Mouse (Mus musculus) Muller cell, postnatal 12 days (primary cell): ENCODE results near the gene Ncstn.

Source experiments
- DNase-seq: peaks from one replicate; pipeline ENCODE4 v3.0.0-alpha.2; 2015; ENCODE audit errors: inconsistent ontology term

The Ncstn gene

DNA sequence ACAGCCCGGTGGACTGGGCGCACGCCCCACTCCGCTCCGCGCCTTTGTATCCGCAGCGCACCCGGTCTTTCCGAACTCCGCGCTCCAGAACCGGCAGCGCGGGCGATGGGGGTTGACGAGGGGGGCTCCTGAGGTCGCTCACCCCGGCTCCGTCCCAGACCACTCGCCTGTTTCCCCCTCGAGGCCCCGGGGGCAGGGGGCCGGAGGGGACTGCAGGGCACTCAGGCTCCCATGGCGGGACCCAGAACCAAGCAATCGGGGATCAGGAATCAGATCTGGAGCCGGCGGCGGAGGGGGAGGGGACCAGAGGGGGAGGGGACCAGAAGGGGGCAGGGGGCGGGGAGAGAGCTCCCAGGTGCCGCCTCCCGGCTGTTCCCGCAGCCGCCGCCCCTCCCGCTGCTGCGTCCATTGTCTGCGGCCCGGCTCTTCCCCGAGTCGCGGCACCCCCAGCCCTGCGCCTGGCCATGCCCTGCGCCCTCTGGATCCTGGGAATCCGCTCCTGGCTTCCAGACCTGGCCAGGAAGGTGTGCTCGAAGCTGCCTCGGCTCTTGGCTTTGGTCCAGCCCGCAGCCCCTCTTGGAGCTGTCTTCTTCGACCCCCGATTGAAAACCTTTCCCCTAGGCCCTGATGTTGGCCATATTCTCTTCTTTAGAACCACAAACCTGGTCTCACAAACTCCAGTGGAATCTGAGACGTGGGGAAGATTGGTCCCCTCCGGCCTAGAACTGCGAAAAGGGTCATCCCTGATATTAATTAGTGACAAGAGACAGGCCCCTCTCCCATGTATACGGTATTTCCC is 55.4 kb downstream of the Ncstn start:
- DNase-seq = peak; percentile 95

DNA sequence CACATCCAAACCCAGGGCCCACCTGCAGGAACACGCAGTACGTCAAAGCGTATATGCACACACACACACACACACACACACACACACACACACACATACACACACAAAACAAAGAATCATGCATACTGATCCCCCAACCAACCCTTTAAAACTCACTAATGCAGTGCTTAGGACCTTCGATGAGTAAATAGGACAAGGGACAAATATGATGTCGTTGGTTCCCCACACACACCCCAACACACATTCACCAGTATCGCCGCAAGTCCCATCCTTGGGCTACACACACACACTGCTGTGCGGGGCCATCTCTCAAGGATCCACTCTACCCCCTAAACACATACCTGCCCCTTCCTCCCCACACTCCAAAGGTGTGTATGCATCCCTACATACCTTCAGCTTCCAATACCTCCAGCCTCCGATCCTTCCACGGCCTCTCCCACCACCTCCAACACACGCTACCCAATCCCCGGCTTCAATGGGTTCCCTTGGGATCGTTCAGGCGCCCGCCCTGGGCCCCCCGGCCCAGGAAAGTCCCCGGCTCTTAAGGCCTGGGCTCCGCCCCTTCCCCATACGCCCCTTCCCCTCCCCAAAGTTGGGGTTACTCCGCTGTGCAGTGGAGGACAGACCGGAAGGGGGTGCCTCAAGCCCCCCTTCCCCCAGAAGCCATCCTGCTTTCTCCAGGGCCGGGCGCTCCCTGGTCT is 56.2 kb downstream of the Ncstn start:
- peak; percentile 65 for DNase-seq

DNA sequence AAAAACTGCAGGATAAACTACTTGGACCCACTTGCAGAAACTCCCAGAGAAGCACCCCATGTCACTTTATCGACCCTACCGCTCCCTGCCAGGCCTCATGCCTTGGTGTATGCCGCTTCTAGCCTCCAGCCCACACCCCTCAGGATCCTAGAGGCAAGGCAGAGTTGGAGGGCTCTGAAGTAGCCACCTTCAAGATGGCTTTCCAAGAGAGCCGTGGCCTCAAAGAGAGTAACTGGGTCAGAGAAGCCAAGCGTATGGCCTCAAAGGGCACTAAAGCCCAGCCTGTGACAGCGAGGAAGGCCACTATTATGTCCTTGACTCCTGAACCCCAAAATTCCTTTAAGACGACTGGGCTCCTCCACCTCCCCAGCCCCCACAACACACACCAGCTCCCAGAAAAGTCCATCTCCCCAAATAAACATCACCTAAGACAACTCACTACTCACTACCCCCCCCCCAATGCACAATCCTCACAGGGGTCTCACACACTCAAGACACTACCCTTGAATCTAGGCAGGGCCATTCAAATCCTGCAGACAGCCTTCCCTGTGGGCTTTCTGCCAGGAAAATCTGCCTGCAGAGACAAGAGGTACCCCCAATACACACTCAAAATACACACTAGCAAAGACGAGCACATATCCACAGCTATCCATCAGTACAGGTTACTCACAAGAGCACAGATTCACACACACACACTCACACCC is 57.2 kb downstream of the Ncstn start:
- DNase-seq = no peak

DNA sequence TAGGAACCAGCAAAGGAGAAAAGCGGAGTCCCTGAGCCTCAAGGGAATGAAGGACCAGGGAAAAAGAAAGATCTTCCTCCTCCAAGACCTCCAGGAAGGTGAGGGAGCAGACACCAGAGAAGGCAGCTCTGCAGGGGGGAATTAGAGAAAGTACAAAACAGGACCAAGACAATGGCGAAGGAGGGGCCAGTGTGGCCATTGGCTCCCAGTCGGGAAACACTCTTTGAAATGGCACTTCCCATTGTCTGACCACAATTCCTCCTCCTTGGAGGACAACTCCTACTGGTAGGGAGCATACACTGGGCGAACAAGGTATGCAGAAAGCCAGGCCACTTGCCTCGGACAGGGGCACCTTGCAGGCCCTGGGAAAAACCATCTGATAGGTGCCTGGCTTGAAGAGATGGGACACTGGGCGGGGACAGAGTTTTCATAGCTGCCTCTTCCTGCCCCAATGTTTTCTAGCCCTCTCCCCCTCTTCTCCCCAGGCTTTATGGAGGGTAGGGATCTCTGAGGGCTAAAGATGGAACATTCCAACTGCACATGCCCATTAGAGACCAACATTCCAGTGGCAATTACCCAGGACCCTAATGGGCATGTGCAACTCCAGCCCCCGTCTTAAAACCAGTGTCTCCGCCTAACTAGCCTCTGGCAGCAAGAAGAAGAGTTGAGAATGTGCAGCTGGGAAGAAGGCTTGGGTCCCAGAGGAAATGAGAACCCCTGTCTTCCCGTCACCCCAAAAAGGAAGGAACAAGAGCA is 58.3 kb downstream of the Ncstn start:
- peak; percentile 34 for DNase-seq

DNA sequence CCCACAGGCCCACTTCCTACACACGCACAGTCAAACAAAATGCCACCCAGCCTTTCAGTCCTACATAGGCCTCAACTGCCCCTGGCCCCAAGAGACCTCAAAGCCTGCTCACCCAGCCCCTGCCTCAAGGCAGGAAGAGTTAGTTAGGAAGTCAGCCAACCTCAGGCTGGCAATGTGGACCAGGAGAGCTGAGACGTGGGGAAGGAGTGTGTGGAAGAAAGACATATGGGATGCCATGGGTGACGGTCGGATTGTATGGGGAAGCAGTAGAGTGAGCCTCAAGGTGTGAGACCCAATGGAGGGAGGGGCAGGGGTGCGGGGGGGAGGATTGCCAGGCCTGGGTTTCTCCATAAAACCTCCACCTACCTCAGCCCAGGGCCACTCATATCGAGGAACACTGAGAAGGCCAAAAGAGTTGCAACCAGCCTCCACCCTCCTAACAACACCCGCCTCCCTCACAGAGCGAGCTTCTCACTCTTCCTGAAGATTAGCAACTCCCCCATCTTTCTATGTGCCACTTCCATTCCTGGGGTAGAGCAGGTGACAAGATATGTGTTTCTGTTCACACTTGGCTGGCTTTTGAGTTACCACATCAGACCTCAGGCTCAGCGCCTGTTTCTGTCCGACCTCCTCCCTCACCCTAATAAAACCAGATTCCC is 62.6 kb downstream of the Ncstn start:
- DNase-seq = no peak

DNA sequence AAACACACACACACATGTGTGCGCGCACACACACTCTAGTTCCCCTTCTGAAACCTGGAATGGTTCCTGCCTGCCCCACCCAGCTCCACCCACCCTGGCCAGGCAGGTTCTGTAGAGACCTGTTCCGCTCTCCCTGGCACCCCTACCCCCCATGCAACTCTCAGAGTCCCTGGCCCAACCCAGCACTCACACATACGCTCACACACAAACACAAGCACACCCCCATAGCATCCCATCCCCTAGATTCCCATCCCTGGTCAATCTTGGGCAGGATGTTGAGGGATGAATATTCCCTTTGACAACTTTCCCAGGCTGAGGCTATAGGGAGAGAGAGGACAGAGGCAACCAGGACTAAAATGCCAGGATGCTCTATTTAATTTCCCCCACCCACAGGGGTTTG is 63.3 kb downstream of the Ncstn start:
- DNase-seq = no peak

DNA sequence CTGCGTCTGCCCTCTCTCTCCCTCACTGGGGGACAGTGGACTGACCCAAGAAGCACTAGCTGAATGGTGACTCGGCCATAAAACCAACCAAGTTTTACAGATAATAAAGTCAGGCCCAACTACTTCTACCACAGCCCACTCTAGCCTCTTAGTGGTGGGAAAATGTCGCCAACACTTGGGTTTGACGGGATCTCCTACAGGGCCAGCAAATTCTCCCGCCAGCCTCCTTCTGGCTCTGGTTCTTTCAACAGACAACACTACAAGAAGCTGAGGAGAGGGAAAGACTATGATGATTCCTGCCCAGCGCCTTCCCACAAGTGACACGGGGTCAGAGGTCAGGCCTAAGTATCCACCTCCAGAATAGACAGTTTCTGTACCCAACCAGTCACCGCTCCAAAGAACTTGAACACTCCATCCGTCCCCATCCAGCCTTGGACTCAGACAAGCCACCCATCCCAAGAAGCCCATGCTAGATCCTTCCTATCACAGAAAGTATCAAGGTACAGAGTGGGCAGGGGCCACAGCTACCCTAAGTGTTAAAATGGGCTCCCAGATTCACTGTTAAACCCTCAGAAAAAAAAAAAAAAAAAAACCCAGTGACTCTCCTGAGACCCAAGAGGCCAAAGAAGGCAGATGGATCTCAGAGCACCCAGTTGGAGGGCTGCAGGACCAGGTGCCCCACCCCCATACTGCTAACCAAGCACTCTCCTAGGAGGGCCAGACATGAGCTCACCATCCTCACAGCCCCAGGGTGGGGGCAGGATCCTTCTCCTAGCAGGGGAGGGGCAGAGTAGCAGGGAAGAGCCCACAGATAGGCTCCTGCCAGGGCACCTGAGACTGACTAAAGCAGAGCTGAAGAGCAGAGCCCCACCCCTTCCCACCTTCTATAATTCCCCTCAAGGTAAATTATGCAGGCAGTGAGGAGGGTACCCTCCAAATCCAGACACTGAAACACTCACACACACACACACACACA is 64.0 kb downstream of the Ncstn start:
- no peak for DNase-seq

DNA sequence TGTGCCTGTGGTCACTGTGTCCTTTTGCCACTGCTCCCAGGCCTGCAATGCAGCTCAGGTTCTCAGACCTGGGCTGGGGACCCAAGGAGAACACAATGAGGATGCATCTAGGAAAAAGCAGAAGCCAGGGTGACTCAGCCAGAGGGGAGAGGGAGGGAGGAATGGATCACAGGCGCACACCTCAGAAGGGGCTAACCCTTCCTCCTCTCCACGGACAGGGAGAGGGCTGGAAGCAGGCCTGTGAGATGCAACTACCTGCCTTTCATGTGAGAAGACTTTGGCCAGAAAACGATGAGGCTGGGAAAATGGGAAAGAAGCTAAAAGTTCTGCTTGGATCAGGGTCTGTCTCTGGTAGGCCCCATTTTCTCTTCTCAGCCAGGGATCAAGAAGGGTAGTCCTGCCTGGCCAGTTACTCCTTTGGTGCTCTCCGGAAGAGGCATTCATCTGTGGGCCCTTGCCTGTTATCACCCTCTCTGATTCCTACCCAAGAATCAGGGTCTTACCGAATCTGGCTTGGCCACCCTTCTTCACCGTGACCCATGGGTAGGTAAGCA is 65.0 kb downstream of the Ncstn start:
- no peak for DNase-seq

DNA sequence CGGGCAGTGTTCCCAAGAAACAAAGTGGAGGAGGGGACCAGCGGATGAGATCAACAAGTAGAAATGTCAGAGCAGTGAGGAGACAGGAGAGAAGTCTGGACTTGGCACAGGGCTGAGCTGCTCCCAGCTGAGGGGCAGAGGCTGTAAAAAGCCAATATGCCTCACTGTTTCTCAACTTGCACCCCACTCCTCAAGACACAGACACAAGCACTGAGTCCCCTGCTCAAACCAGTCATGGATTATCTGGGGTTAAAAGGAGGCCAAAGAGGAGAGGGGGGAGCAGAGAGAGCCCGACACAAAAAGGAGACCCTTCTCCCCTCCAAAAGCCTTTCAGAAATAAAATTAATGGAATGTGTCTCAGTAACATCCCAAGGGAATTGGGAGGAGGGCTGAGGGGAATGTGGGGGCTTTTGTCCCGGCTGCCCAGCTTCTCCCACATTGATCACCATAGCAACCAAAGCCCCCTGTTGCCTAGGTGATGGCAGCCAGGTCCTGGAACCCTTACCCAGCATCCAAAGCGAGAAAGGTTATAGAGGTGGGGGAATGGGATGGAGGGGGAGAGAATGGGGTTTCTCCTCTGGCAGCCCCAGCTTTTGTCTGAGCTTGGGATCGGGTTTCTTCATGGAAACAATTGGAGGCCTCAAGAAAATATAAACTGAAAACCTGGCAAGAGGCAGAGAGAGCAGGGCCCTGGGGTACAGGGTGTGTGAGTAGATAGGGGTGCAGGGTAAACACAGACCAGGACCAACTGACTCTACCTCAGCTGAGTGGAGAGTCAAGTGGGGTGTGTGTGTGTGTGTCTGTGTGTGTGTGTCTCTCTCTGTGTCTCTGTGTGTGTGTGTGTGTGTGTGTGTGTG is 65.7 kb downstream of the Ncstn start:
- DNase-seq = no peak

DNA sequence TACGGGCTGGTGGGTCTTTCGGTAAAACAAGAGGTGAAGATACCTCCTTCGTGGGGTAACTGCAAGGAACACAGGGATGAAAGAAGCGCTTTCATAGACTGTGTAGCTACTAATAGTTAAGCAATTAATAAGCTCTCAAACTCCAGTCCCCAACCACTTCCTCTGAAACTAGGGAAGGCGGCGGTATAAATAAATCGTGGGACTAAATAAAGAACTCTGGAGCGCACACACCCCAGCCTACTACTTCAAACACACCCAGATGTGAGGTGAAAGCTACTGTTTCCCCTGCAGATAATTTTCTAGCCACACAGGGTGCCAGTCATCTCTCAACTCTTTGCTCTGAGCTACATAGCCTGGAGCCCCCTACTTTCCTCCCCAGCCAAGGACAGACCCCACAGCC is 66.6 kb downstream of the Ncstn start:
- DNase-seq = no peak
